Mouse (Mus musculus): ENCODE measurements around the gene Gm3409. TPM values are rescaled to one million over a fixed set of nuclear protein-coding genes. Genes with fewer than 3 reads are reported as not detected.

The Gm3409 gene
- polyA plus RNA-seq (2015; fragmentation: Illumina TruSeq; extraction: RNeasy Lipid Tissue Mini Kit (QIAGEN cat#74804); ENCODE audit: insufficient read depth, low replicate concordance) = not detected

DNA sequence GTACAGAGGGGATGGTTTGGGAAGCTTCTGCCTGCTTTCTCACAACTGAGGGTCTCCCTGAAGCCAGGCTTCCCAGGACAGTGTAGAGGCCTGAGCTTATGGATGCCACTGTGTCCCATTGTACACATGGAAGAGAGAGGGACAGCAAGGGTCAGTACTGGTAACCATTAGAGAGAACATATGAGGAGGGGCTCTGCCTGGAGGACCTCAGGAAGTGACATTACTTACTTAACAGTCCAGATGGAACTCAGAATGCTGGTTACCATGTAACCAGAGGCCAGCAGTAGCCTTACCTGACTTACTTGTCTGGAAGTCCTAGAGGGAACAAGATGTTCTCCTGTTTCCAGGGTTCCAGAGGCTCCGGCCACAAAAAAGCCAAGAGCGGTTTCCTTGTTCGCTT, at the start of gene Gm3409:
TSS of gene Gm3409 (plus strand) at position 301 of the 400 bp plus-strand sequence.

DNA sequence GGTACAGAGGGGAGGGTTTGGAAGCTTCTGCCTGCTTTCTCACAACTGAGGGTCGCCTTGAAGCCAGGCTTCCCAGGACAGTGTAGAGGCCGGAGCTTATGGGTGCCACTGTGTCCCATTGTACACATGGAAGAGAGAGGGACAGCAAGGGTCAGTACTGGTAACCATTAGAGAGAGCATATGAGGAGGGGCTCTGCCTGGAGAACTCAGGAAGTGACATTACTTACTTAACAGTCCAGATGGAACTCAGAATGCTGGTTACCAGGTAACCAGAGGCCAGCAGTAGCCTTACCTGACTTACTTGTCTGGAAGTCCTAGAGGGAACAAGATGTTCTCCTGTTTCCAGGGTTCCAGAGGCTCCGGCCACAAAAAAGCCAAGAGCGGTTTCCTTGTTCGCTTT, 46.4 kb upstream of the Gm3409 start, which contains the start of gene Gm6370:
TSS of gene Gm6370 (plus strand) at position 301 of the 400 bp plus-strand sequence.

DNA sequence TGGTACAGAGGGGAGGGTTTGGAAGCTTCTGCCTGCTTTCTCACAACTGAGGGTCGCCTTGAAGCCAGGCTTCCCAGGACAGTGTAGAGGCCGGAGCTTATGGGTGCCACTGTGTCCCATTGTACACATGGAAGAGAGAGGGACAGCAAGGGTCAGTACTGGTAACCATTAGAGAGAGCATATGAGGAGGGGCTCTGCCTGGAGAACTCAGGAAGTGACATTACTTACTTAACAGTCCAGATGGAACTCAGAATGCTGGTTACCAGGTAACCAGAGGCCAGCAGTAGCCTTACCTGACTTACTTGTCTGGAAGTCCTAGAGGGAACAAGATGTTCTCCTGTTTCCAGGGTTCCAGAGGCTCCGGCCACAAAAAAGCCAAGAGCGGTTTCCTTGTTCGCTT, 35.3 kb upstream of the Gm3409 start, which contains the start of gene 4930449I24Rik:
TSS of gene 4930449I24Rik (plus strand) at position 301 of the 400 bp plus-strand sequence.

DNA sequence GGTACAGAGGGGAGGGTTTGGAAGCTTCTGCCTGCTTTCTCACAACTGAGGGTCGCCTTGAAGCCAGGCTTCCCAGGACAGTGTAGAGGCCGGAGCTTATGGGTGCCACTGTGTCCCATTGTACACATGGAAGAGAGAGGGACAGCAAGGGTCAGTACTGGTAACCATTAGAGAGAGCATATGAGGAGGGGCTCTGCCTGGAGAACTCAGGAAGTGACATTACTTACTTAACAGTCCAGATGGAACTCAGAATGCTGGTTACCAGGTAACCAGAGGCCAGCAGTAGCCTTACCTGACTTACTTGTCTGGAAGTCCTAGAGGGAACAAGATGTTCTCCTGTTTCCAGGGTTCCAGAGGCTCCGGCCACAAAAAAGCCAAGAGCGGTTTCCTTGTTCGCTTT, 23.6 kb upstream of the Gm3409 start, which contains the start of gene Gm3402:
TSS of gene Gm3402 (plus strand) at position 301 of the 400 bp plus-strand sequence.

DNA sequence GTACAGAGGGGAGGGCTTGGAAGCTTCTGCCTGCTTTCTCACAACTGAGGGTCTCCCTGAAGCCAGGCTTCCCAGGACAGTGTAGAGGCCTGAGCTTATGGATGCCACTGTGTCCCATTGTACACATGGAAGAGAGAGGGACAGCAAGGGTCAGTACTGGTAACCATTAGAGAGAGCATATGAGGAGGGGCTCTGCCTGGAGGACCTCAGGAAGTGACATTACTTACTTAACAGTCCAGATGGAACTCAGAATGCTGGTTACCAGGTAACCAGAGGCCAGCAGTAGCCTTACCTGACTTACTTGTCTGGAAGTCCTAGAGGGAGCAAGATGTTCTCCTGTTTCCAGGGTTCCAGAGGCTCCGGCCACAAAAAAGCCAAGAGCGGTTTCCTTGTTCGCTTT, 11.9 kb upstream of the Gm3409 start, which contains the start of gene Gm3404:
TSS of gene Gm3404 (plus strand) at position 301 of the 400 bp plus-strand sequence.

DNA sequence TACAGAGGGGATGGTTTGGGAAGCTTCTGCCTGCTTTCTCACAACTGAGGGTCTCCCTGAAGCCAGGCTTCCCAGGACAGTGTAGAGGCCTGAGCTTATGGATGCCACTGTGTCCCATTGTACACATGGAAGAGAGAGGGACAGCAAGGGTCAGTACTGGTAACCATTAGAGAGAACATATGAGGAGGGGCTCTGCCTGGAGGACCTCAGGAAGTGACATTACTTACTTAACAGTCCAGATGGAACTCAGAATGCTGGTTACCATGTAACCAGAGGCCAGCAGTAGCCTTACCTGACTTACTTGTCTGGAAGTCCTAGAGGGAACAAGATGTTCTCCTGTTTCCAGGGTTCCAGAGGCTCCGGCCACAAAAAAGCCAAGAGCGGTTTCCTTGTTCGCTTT, 18.4 kb downstream of the Gm3409 start, which contains the start of gene Gm3415:
TSS of gene Gm3415 (plus strand) at position 301 of the 400 bp plus-strand sequence.

DNA sequence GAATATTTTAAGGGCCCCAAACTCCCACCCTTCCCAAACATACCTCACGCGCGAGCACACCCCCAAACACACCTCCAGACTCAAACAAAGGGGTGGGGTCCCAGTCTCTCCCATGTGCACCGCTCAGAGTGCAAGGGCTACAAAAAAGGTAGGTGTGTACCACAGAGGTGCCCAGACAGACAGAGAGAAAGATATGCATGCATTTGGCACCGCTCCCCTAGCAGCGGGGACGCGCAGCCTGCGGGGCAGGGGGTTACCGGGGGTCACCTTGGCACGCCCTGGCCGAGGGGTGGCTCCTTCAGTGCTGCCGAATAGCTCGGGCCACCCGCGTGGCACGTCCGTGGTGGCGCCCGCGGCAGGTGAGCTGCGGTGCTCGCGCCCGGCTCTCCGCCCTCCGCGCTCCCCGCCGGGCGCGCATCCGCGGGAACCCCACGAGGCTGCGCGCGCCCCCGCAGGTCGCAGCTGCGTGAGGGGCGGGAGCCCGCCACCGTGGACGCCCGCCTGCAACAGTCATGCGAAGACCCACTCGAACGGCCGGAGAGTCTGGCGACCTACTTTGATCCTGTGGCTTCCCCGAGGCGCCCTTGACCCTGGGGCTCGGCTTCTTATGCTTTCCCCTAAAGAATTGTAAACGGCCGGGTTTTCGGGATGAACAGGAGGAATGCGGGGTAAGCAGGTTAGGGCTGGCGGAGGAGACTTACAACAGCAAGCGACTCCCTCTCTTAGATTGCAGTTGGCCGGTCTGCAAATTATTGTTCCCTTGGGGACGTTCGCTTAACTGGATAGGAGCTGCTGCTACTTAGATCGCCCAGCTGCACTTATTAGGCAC, 47.2 kb downstream of the Gm3409 start, which contains the start of gene Gpr12:
TSS of gene Gpr12 (minus strand) at position 762 of the 829 bp plus-strand sequence.

Other genes with a start within 250 kb of the Gm3409 start
- gene Wasf3, start 152.7 kb upstream of the Gm3409 start, polyA plus RNA-seq (2015; fragmentation: Illumina TruSeq; extraction: RNeasy Lipid Tissue Mini Kit (QIAGEN cat#74804); ENCODE audit: insufficient read depth, low replicate concordance) = 1.4 TPM
- not detected for gene Gm6408, start 55.7 kb upstream of the Gm3409 start, polyA plus RNA-seq (2015; fragmentation: Illumina TruSeq; extraction: RNeasy Lipid Tissue Mini Kit (QIAGEN cat#74804); ENCODE audit: insufficient read depth, low replicate concordance)
- gene Gm6370, start 46.3 kb upstream of the Gm3409 start, polyA plus RNA-seq (2015; fragmentation: Illumina TruSeq; extraction: RNeasy Lipid Tissue Mini Kit (QIAGEN cat#74804); ENCODE audit: insufficient read depth, low replicate concordance) = not detected
- gene 4930449I24Rik, start 35.2 kb upstream of the Gm3409 start, polyA plus RNA-seq (2015; fragmentation: Illumina TruSeq; extraction: RNeasy Lipid Tissue Mini Kit (QIAGEN cat#74804); ENCODE audit: insufficient read depth, low replicate concordance) = not detected
- not detected for gene Gm3402, start 23.5 kb upstream of the Gm3409 start, polyA plus RNA-seq (2015; fragmentation: Illumina TruSeq; extraction: RNeasy Lipid Tissue Mini Kit (QIAGEN cat#74804); ENCODE audit: insufficient read depth, low replicate concordance)
- not detected for gene Gm3404, start 11.8 kb upstream of the Gm3409 start, polyA plus RNA-seq (2015; fragmentation: Illumina TruSeq; extraction: RNeasy Lipid Tissue Mini Kit (QIAGEN cat#74804); ENCODE audit: insufficient read depth, low replicate concordance)
- gene Gm3415, start 18.5 kb downstream of the Gm3409 start, polyA plus RNA-seq (2015; fragmentation: Illumina TruSeq; extraction: RNeasy Lipid Tissue Mini Kit (QIAGEN cat#74804); ENCODE audit: insufficient read depth, low replicate concordance) = not detected
- not detected for gene Gpr12, start 47.6 kb downstream of the Gm3409 start, polyA plus RNA-seq (2015; fragmentation: Illumina TruSeq; extraction: RNeasy Lipid Tissue Mini Kit (QIAGEN cat#74804); ENCODE audit: insufficient read depth, low replicate concordance)

Measured in spleen, adult 10 weeks (tissue).